Mouse (Mus musculus) olfactory bulb, adult 2 months (tissue): ENCODE results near the gene Gtpbp3.

ENCODE experiments used
- CTCF ChIP-seq: fragments of 200-500 bp; IDR thresholded peaks from 2 replicates; pipeline ENCODE4 v1.5.1; 2012; ENCODE audit warnings: low read depth, mild to moderate bottlenecking, low read length, moderate library complexity; ENCODE audit not compliant: insufficient read depth
- POLR2A ChIP-seq: fragments of 200-500 bp; IDR thresholded peaks from 2 replicates; pipeline ENCODE4 v1.6.1; 2012; ENCODE audit warnings: mild to moderate bottlenecking, low read depth, low read length, moderate library complexity; ENCODE audit not compliant: insufficient read depth

GRCm38 (mm10) chr8:71468916-71469315, 19.0 kb upstream of the Gtpbp3 start, which contains the start of gene Dda1:
- peak; percentile 67 for TF ChIP-seq POLR2A
- no peak for TF ChIP-seq CTCF
